Mouse (Mus musculus) fibroblast of lung, adult 2 months (primary cell): ENCODE measurements around the gene Nod1.

ENCODE experiments used
- DNase-seq: peaks from one replicate; pipeline ENCODE4 v3.0.0-alpha.2; 2011; ENCODE audit warnings: low read depth

The Nod1 gene

DNA sequence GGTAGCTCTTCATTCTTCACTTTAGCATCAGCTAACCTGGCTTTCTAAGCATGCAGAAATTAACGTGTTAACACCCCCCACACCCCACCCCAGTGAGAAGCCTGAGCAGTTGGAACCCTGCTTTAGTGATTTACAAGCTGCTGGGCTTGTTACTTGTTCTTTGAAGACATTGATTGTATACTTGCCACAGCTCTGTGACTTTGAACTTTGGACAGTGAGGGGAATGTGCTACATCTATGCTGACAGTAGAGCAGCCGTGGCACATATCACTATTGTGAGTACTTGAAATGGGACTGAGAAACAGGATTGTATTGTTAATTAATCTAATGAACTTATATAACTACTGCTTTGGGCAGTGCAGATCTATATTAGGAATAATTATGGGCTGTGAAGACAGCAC, 89.0 kb downstream of the Nod1 start:
- no peak for DNase-seq

DNA sequence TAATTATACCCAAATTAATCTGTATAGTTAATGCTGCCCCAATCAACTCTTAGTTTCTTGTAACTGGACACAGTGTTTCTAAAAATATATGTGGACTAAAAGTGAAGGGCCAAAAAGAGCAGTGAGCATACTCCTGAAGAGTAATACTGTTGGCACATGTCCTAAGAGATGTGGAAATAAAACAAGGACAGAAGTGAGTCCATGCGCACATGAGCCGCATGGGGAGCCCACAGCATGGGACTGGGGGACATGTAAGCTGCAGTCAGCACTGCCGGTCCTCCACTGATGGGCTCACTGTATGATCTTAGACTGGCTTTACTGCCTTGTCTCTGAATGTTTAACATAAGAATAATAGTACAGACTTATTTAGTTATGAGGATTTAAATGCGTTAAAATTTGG, 92.3 kb downstream of the Nod1 start:
- DNase-seq: no peak

DNA sequence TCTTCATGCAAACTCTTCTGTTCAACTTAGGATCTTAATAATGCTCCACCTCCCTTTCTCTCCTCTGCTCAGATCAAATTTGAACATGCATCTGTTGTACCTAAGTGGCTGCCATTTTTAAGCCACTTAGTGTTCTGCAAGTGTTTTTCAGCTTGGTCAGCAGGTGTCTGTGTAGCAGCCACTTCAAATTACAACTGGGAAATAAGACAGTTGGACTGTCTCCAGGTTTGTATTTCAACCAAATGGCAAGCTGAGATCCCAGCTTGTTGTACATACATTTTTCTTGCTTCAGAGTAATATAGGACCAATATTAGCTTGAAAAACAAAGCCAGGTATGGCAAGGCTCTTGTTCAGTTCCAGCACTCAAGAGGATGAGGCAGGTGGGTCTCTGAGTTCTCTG, 93.9 kb downstream of the Nod1 start:
- DNase-seq: no peak

DNA sequence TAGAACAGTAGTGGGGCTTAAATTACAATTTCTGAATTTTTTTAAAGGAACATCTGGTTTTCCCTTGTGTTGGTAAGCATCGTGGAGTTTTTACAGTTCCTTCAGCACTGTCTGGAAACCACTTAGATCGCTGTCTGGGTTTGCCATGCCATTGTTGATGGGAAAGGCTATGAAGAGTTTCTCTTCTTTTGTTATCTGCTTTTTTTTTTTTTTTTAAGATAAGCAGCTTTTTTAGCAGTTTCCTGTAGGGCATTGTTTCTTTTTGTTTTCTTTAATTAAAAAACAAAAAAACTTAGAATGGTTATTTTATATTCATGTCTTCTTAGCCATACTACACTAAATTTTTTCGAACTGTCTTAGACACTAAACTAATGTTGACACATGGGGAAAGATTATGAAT, 94.8 kb downstream of the Nod1 start:
- DNase-seq: no peak

DNA sequence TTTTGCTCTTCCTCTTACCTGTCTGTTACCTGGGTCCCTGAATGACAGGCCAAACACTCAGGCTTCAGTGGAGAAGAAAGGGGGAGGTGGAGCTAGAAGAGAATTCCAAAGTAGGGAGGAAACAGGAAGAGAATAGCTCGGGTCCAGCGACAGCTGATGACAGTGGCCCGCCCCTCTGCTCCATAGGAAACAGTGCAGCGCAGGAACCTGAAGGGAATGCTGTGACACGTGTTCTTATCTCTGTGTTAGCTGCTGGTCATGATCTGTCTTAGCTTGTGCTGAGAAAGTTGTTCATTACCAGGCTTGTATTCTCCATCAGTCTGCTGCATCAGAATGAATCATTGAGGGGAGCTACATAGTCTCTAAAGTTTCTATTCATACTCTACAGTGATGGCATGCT, 95.6 kb downstream of the Nod1 start:
- DNase-seq: no peak
